Comparison of ENCODE assay signal across 19 mouse cellular contexts in the genomic region with DNA sequence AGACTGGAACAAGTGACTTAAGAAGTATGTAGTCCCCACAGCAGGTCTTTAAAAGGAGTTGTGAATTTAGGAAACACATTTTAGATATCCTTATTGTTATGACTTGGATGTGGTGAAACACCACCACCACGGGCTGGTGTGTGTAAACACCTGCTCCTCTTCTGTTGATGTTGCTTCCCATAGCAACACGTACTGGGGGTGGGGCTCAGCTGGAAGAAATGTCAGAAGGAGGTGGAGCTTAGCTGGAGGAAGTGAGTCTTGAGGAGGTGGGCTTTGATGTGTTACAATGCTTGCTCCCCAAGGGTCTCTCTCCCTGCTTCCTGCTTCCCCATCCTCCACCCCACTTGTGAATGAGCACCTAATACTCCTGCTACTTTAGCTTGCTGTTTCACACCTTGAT. TPM values are rescaled to one million over a fixed set of nuclear protein-coding genes. Genes with fewer than 3 reads are reported as not detected.
DNase-seq lines count a peak whose midpoint lies in the region; TF ChIP-seq lines count a peak whose summit lies in the region.
"Had no signal": no experiment of that assay in that cellular context is flagged by ENCODE, and none has a peak within 500 bp of the region (broad histone marks: within the 10 kb centered on the region; RNA-seq: fewer than 3 reads in every experiment).

No protein-coding gene starts in this region.

- peaks cover 12 to 35% of the 10 kb centered on the region in 2 experiments for H3K36me3 ChIP-seq in CH12.LX (replicated peaks in 1 of 2; ENCODE audit: control insufficient read depth in 1 of 2, insufficient read depth in 1 of 2, low read length in 1 of 2)
- H3K36me3 ChIP-seq in forebrain, embryonic 10.5 days (replicated peaks) = peaks cover 31% of the 10 kb centered on the region

- no peak for TF ChIP-seq RAD21 in CH12.LX (IDR thresholded peaks at IDR 0.05; ENCODE audit: low read depth, low read length)

- no peaks in the 10 kb centered on the region for H3K9me3 ChIP-seq in CH12.LX (replicated peaks; ENCODE audit: low read length)
- no peaks in the 10 kb centered on the region for H3K9me3 ChIP-seq in forebrain, embryonic 10.5 days
- H3K9me3 ChIP-seq: forebrain, embryonic 13.5 days; liver, embryonic 13.5 days; midbrain, embryonic 10.5 days; neural tube, embryonic 15.5 days had no signal

- H3K27me3 ChIP-seq in CH12.LX (replicated peaks) = no peaks in the 10 kb centered on the region
- no peaks in the 10 kb centered on the region for H3K27me3 ChIP-seq in forebrain, embryonic 10.5 days (ENCODE audit: poor library complexity, severe bottlenecking)
- H3K27me3 ChIP-seq: forebrain, embryonic 13.5 days; liver, embryonic 13.5 days; neural tube, embryonic 15.5 days had no signal

- peaks cover 0 to 15% of the 10 kb centered on the region in 2 experiments; a peak in 2 of 4 replicates for H3K4me1 ChIP-seq in CH12.LX (ENCODE audit: control insufficient read depth in 1 of 2, insufficient read depth in 2 of 2)
- no peaks in the 10 kb centered on the region for H3K4me1 ChIP-seq in forebrain, embryonic 10.5 days
- H3K4me1 ChIP-seq: forebrain, embryonic 13.5 days; liver, embryonic 13.5 days; midbrain, embryonic 10.5 days; neural tube, embryonic 15.5 days had no signal

- dilution Hi-C loops in CH12.LX (cut with MboI; ENCODE audit: extremely low pct_ligation_motif_present, extremely low pct_unique_long_range_greater_than_20kb, low sequenced_read_pairs) = no loop called here

- intact Hi-C loops in heart, postnatal 10 days (cut with DNase I) = no loop called here

- TF ChIP-seq CTCF in CH12.LX (conservative IDR thresholded peaks at IDR 0.05 in 1 of 2, IDR thresholded peaks at IDR 0.05 in 1 of 2; ENCODE audit: low read depth in 2 of 2, low read length in 2 of 2) = no peak

- H3K27ac ChIP-seq in CH12.LX (ENCODE audit: insufficient read depth, low read depth) = no peak overlapping the region
- no peak overlapping the region for H3K27ac ChIP-seq in forebrain, embryonic 10.5 days
- H3K27ac ChIP-seq: forebrain, embryonic 13.5 days; liver, embryonic 13.5 days; macrophage; midbrain, embryonic 10.5 days; neural tube, embryonic 15.5 days; stomach, postnatal 0 days had no signal

- no peak overlapping the region for H3K4me2 ChIP-seq in CH12.LX (ENCODE audit: insufficient read depth, low read depth, poor library complexity, severe bottlenecking)
- H3K4me2 ChIP-seq: forebrain, embryonic 13.5 days; liver, embryonic 13.5 days; lung, embryonic 14.5 days; neural tube, embryonic 15.5 days had no signal

- TF ChIP-seq EP300 in CH12.LX (IDR thresholded peaks at IDR 0.05; ENCODE audit: low read length) = no peak

- peaks cover 2% of the 10 kb centered on the region; the same call in 1 of the 2 replicates for H3K79me2 ChIP-seq in CH12.LX (replicated peaks; ENCODE audit: control insufficient read depth, extremely low read depth, insufficient read depth, poor library complexity, severe bottlenecking)

- TF ChIP-seq POLR2A in CH12.LX (IDR thresholded peaks at IDR 0.05; ENCODE audit: low read depth, low read length) = no peak

- H3K4me3 ChIP-seq in CH12.LX (replicated peaks in 1 of 3; ENCODE audit: low read depth in 2 of 3, low read length in 2 of 3, poor library complexity in 1 of 3) = no peak overlapping the region
- no peak overlapping the region for H3K4me3 ChIP-seq in forebrain, embryonic 10.5 days
- H3K4me3 ChIP-seq: forebrain, embryonic 13.5 days; liver, embryonic 13.5 days; midbrain, embryonic 10.5 days; neural tube, embryonic 15.5 days had no signal

- H3K9ac ChIP-seq in CH12.LX (ENCODE audit: insufficient read depth, low read depth) = no peak overlapping the region
- H3K9ac ChIP-seq: forebrain, embryonic 13.5 days; liver, embryonic 13.5 days; lung, embryonic 14.5 days; neural tube, embryonic 15.5 days had no signal

- DNase-seq in CD4-positive helper T cell, adult 2 months (ENCODE audit: low read depth, low spot score) = peak; percentile 54
- DNase-seq in CH12.LX (ENCODE audit: extremely low read depth) = peak; percentile 29
- DNase-seq in naive thymus-derived CD4-positive, alpha-beta T cell, adult 2 months (ENCODE audit: low read depth) = peak; percentile 59
- DNase-seq in thymus, postnatal 25 days = peak; percentile 75
- DNase-seq in heart, postnatal 10 days = no peak
- no peak for DNase-seq in forebrain, embryonic 10.5 days (ENCODE audit: extremely low spot score, low spot score)
- no peak for DNase-seq in spleen, postnatal 10 days (ENCODE audit: low spot score in 2 of 2)
- DNase-seq: adrenal gland, postnatal 14 days; cerebellum, adult 9-11 months; gastrocnemius, postnatal 36 days; kidney, adult 2 months; kidney, postnatal 10 days; liver, embryonic 13.5 days; lung, embryonic 14.5 days had no signal

- in situ Hi-C loops in CH12.LX (cut with MboI; ENCODE audit: low pct_ligation_motif_present, low pct_unique_long_range_greater_than_20kb, low sequenced_read_pairs) = no loop called here

- 67% methylated on average over 2 of the region's 2 CpGs for WGBS in forebrain, embryonic 10.5 days

TF ChIP-seq in CH12.LX, 34 proteins besides CTCF, POLR2A, EP300 and RAD21:
- no peak for TF ChIP-seq ELF1 (IDR thresholded peaks at IDR 0.05; ENCODE audit: low read depth, low read length)
- TF ChIP-seq PAX5 (IDR thresholded peaks at IDR 0.05; ENCODE audit: low read length) = no peak

RNA-seq across cellular contexts. Expression of gene Zfp330, which starts 14.9 kb away (rescaled TPM):
- total RNA-seq in CH12.LX (2012; rRNA removed) = 74.3 and 77.5 TPM in 2 replicates
- total RNA-seq in CH12.LX (2014; rRNA removed) = 105 and 110 TPM in 2 replicates
- 83.4 and 87.2 TPM in 2 replicates for polyA plus RNA-seq in CH12.LX (2012; ENCODE audit: insufficient read length, low read depth)
- total RNA-seq in heart, postnatal 10 days (2021) = 10 to 100 TPM; 24.6 to 25.1 TPM
- polyA plus RNA-seq in forebrain, embryonic 10.5 days (2016; fragmentation: Nextera tagmentation; extraction: Ambion mirVana) = 76.9 and 78.2 TPM in 2 replicates

Comparison
In these comparisons a context has a peak if more than half of its experiments do, and no peak if none do; other contexts are left out.
1. DNase-seq: peak in CD4-positive helper T cell, adult 2 months (single experiment), CH12.LX (single experiment), naive thymus-derived CD4-positive, alpha-beta T cell, adult 2 months (single experiment) and thymus, postnatal 25 days (single experiment); none in heart, postnatal 10 days (0 of 2), forebrain, embryonic 10.5 days (single experiment) and spleen, postnatal 10 days (0 of 2).